Mouse (Mus musculus): ENCODE measurements around the gene Phactr2.

Phactr2 gene

DNA sequence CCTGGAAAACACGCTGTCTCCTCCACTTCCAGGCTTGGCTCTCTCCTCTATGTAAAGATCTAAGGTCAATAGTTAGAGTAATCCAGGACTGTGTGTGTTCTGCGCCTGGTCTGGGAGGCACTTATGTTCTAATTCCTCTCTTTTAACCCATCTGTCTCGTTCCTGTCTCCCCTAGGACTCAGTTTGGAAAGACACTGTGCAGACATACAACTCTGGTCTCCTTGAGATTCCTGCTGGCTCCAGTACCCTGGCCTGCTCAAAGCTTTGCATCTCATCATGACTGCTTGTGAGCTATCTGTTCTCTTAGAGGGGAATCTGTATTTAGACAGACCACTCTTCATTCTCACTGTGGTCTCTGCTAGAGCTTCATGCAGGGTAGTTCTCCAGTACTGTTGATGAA is 215.0 kb downstream of the Phactr2 start:
- no peak for DNase-seq

- no peak for DNase-seq
Measured at GRCm38 (mm10) chr10:13256196-13256595, 218.0 kb downstream of the Phactr2 start.

GRCm38 (mm10) chr10:13250280-13250679 is 223.9 kb downstream of the Phactr2 start:
- no peak for DNase-seq

DNA sequence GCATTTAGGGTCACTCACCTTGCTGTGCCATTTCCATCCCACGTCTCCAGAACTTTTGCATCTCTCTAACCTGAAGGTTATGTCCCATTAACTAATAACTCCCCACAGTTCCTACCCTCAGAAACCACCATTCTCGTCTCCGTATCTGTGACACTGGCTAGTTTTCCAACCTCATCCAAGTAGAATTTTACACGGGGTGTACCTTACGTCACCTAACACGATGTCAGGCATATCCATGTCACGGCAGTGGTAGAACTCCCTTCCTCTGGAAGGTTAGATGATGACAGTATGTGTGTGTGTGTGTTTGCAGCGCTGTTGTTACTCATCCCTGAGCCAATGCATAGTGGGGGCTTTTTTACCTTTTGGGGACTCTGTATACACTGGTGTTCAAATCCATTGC is 225.1 kb downstream of the Phactr2 start:
- DNase-seq = no peak

DNA sequence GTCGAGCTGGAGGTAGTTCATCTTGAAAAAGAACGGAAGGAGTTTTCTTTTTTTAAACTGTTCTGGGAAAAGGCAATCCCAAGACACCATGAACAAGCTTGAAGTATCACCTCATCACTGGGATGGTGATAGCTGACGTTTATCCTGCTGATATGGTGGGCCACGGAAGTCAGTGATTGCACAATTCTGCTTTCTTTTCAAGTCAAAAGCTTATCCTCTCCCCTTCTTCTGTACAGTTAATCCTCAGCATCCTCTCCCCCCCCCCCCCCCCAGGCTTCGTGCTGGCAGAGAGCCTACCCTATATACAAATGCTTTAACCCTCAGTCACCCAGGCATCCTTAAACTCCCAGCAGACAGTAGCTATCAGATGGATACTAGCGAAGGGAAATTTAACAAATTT is 228.5 kb downstream of the Phactr2 start:
- DNase-seq = peak; percentile 27

DNA sequence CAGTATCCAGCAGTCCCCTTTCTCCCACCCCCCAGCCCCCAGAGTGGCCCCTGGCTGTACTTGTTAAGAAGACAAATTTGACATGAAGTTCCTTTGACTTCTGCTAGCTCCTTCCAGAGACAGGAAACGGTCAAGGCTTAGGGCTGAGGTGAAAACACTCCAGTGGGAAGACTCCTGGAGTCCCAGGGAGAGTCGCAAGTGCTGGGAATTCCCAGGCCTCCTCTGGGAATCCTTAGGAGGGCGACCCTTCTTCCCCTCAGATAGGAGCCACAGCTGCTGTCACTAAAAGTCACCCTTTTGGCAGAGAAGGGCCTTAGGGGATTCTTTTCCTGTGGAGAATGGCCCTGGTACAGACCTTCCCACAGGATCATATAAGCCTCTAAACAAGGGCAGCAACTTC is 230.0 kb downstream of the Phactr2 start:
- DNase-seq = peak; percentile 14

DNA sequence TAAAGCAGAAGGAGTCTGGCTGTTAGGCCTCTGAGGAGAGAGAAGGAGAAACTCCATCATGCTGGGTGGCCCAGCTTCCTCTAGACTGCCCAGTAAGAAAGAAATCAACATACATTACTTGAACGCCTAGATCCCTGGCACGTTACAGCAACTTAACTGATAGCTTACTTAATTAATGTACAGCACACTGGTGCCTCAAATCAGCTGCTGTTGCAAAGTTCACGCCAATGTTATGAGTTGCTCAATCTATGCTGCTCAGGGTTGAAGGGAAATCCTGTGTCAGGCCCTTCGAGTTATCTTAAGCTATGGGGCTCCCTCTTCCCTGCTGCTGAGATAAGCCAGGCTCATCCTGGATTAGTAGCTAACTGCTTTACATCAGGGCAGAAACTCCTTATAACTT is 233.8 kb downstream of the Phactr2 start:
- DNase-seq = peak; percentile 17

DNA sequence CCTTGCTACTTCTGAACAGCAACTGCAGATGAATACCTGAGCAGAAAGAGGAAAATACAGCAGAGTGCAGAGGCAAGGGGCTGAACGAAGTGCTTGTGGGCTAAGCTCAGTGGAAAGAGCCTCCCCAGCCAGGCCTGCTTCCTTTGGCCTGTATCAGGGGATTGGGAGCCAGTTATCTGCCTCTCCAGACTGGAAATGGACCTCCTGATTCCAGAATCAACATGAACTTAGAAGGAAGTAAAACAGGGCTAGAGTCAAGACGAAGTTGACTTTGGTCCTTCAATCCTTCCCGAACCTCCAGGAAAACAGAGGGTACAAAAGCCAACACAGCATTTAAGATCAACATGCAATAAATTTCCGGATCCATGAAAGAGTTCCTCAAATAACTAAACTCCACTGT is 236.0 kb downstream of the Phactr2 start:
- DNase-seq = no peak

DNA sequence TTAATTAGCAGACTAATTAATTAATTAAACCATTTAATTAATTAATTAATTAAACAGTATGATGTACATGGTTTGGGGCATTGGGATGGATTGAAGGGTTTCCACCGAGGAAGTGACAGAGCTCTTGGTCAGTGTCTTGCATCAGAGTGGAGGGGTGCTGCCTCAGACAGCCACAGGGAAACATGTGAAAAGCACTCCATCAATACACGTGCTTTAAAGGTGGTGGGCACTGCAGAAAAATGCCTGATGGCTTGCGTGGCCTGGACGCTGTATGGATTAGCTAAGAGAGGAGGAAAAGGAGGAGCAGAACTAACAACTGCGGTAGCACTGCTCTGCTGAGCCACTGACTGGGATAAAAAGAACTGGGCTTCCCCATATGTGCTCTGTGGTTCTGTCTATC is 237.3 kb downstream of the Phactr2 start:
- no peak for DNase-seq

GRCm38 (mm10) chr10:13234503-13234902 is 239.7 kb downstream of the Phactr2 start:
- no peak for DNase-seq

- no peak for DNase-seq
Measured at GRCm38 (mm10) chr10:13233941-13234340, 240.3 kb downstream of the Phactr2 start.

DNA sequence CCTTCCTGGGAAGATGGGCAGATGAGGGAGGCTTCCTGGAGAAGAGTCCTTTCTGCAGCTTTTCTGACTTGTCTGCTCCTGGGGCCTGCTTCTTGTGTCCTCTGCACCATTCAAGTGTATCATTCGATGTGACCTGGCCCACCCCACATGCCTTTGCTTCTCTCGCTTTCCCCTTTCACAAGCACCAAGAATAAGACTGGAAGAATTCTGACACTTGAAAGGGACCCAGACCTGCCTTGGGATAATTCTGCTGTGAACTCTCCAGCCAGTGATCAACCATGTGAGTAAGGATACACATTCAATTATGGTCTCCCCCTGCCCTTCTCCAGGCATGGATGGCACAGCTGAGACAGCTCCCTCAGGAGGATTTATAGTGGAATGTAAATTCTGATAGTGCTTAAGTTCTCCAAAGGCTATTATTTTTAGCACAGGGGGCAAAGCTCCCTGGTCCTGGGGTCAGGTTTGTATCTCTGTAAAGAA is 241.0 kb downstream of the Phactr2 start:
- DNase-seq = no peak

GRCm38 (mm10) chr10:13232443-13233142 is 241.6 kb downstream of the Phactr2 start:
- no peak for DNase-seq

GRCm38 (mm10) chr10:13230716-13231115 is 243.5 kb downstream of the Phactr2 start:
- no peak for DNase-seq

DNA sequence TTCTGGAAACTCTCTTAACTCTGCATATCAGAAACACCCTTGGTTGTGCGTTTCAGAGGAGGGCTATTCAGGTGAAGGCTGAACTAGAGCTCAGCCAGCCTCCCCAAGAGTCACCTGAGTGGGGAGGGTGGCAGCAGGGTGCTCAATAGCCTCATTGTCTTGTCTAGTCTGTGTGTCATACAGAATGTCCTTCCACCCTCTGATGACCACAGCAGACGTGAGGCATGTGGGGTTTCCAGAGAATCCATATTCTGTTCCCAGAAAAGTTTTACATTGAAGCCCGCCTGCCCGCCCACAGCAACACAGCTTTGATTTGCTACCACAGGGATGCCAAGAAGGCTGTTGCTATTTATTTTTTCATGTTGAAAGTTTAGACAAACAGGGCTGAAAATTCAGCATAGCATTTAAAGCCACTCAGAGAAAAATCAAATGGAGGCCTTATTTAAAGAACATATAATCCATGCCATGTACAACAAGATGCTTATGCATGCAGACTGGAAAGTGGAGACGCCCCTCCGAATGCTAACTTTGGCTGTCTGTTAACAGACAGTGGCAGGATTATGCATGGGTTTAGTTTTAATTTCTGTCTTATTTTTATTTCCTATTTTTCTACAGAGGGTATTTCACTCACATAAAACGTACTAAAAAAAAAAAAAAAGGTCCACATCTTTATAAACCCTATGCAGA is 248.7 kb downstream of the Phactr2 start:
- no peak for DNase-seq

DNA sequence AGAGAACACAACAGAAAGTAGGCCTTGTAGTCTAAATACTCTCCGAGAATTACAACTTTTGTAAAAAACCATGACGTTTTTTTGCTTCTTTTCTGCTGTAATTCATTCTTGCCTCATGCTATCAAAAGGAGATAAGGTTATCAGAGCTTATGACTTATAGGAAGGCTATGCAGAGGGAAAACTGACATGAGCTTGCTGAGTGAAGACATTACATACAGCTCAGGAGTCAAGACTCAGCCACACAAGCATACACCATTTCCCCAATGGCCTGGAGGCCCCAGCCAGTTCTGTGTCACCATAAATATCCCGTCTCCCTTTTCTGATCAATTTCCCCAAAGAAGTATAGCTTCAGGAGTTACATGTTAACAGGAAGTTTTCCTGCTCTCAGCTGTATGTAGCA is 252.1 kb downstream of the Phactr2 start:
- DNase-seq = no peak

- DNase-seq = no peak
Measured at GRCm38 (mm10) chr10:13220061-13220460, 254.2 kb downstream of the Phactr2 start.

- DNase-seq = no peak
Measured at GRCm38 (mm10) chr10:13213956-13214355, 260.3 kb downstream of the Phactr2 start.

DNA sequence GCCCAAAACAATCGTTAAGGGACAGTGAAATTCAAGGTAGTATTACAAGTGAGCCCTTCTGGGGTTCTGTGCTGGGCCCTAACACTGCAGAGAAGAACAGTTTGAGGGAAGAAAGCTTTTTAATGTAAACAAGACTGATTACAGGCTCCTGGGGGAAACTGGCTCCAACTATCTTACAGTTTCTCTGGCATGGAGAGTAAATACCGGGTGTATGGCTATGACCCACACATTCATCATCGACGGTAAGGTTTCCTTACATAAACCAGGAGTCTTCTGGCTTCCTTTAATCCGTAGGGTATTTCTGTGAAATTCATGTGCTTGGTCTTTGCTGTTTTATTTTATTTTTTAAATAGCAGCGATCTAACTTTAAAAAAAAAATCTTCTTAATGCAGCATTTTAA is 261.4 kb downstream of the Phactr2 start:
- DNase-seq = no peak

- no peak for DNase-seq
Measured at GRCm38 (mm10) chr10:13212326-13212725, 261.9 kb downstream of the Phactr2 start.

DNA sequence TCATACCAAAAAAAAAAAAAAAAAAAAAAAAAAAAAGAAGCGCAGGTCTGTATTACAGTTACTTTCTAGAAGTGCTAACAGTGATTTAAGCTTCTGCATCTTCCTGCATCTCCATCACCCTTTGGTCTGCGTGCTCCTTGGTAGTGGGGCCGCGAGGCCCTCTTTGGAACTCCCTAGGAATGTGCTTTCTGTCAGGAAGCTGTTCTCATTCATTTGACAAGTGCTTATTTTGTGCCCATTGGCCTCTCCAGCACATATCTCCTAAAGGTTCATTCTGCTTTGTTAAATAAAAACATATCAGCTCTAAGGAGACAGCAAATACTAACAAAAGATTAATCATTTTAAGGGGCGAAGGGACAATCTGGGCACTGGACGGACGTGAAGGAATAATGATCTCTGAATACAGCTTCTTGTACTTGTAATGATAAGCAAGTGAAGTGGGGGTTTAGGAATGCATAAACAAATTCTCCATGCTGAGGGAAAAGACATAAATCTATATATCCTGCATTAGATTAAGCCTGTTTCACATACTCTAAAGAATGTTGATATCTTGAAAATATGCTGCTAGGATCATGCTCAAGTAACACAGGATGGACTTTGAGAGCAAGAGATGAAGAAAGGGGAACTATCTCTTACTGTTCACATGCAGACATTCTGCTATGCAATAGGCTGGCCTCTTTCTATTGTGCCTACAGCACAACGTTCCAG is 264.1 kb downstream of the Phactr2 start:
- DNase-seq = no peak

DNA sequence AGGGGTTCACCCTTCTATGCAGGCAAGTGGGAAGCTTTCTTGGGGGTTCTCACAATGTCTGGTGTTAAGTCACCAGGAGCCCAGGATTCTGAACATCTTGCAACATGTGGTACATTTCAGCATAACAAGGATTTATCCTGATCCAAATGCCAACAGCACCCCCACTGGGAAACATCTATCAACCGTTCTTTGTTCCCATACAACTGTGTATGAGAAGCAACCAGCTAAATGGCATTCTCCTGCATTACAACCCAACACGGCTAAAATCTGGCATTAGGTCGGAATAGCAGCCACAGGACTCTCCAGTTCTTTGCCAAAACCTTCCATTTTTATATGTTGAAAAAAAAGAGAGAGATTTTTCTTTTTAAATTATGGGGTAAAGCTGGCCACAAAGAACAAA is 264.7 kb downstream of the Phactr2 start:
- DNase-seq = no peak

DNA sequence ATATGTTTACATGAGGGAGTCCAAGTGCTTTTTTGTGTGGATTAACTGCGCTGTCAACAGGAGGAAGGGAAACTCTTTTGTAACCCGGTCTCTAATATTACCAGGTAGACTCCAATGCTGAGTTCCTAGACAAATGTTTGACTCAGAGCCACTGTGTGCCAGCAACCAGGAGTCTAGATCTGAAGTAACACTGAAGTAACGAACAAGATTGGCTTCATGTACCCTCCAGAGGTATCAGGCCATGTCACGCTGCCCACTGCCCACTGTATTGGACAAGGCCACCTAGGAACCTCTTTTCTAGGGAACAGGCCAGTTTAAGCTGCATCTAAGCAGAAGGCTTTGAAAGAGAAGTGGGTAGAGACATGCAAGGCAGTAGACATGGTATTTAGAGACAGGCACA is 265.2 kb downstream of the Phactr2 start:
- DNase-seq = no peak

- DNase-seq = peak; percentile 71
Measured at GRCm38 (mm10) chr10:13201741-13202293, 272.4 kb downstream of the Phactr2 start.

Measured in liver (tissue).